Mouse (Mus musculus): Measurements from ENCODE around the gene Commd9. TPM values are rescaled to one million over a fixed set of nuclear protein-coding genes. Genes with fewer than 3 reads are reported as not detected.

Commd9 gene
- 62.7 and 64.6 TPM in 2 replicates for polyA plus RNA-seq (2014; fragmentation: Nextera tagmentation; extraction: Ambion mirVana)

- Histone ChIP-seq H3K36me3 (ENCODE audit: control insufficient read depth, insufficient read depth, low read length) (no peaks in the 10 kb centered on the region; the same call in 1 of the 2 replicates), H3K4me2 (replicated peaks; ENCODE audit: low read depth, low read length) (peak within 1 kb of the TSS; percentile 65), H3K9ac (replicated peaks; ENCODE audit: low read depth, low read length) (peak within 1 kb of the TSS; percentile 34; the same call in 1 of the 2 replicates), H3K27me3 (ENCODE audit: control insufficient read depth, insufficient read depth, low read length) (no peaks in the 10 kb centered on the region), H3K9me3 (ENCODE audit: control insufficient read depth, low read depth, low read length) (no peaks in the 10 kb centered on the region), H3K27ac (ENCODE audit: low read length) (no peak within 1 kb of the TSS), H3K4me1 (ENCODE audit: control insufficient read depth, insufficient read depth, low read length) (no peaks in the 10 kb centered on the region), H3K4me3 (ENCODE audit: low read depth, low read length) (peak within 1 kb of the TSS; percentile 62)
- peak; percentile 97 for ATAC-seq (ENCODE audit: insufficient number of reproducible peaks, insufficient read depth, low FRiP score, low read depth)
- 13% methylated on average over 22 of the region's 22 CpGs for WGBS
These were observed at the start of gene Commd9 for GRCm38 (mm10) chr2:101885768-101886438. TSS of gene Commd9 (plus strand) at chr2:101886247.

- no peaks in the 10 kb centered on the region for H3K4me1 ChIP-seq (ENCODE audit: control insufficient read depth, insufficient read depth, low read length)
- H3K4me2 ChIP-seq (replicated peaks; ENCODE audit: low read depth, low read length): no peak overlapping the region
- no peak overlapping the region for H3K4me3 ChIP-seq (ENCODE audit: low read depth, low read length)
- no peak overlapping the region for H3K9ac ChIP-seq (replicated peaks; ENCODE audit: low read depth, low read length)
- H3K9me3 ChIP-seq (ENCODE audit: control insufficient read depth, low read depth, low read length): no peaks in the 10 kb centered on the region
- ATAC-seq (ENCODE audit: insufficient number of reproducible peaks, insufficient read depth, low FRiP score, low read depth): no peak
- 84% methylated on average over 7 of the region's 7 CpGs for WGBS
- no peaks in the 10 kb centered on the region for H3K27me3 ChIP-seq (ENCODE audit: control insufficient read depth, insufficient read depth, low read length)
- H3K27ac ChIP-seq (ENCODE audit: low read length): no peak overlapping the region
- H3K36me3 ChIP-seq (ENCODE audit: control insufficient read depth, insufficient read depth, low read length): no peaks in the 10 kb centered on the region
These were observed 43.3 kb upstream of the Commd9 start for GRCm38 (mm10) chr2:101842756-101843155.

GRCm38 (mm10) chr2:101854792-101855191 lies 31.3 kb upstream of the Commd9 start:
- Histone ChIP-seq H3K4me2 (replicated peaks; ENCODE audit: low read depth, low read length) (no peak overlapping the region), H3K4me1 (ENCODE audit: control insufficient read depth, insufficient read depth, low read length) (no peaks in the 10 kb centered on the region), H3K9me3 (ENCODE audit: control insufficient read depth, low read depth, low read length) (no peaks in the 10 kb centered on the region), H3K27ac (ENCODE audit: low read length) (no peak overlapping the region), H3K4me3 (ENCODE audit: low read depth, low read length) (no peak overlapping the region), H3K36me3 (ENCODE audit: control insufficient read depth, insufficient read depth, low read length) (no peaks in the 10 kb centered on the region), H3K27me3 (ENCODE audit: control insufficient read depth, insufficient read depth, low read length) (no peaks in the 10 kb centered on the region), H3K9ac (replicated peaks; ENCODE audit: low read depth, low read length) (no peak overlapping the region)
- WGBS: 51% methylated on average over 7 of the region's 7 CpGs
- no peak; the same call in 1 of the 2 replicates for ATAC-seq (ENCODE audit: insufficient number of reproducible peaks, insufficient read depth, low FRiP score, low read depth)

GRCm38 (mm10) chr2:101856174-101856573 lies 29.9 kb upstream of the Commd9 start:
- no peak overlapping the region for H3K4me2 ChIP-seq (replicated peaks; ENCODE audit: low read depth, low read length)
- WGBS: 80% methylated on average over 9 of the region's 9 CpGs
- H3K4me3 ChIP-seq (ENCODE audit: low read depth, low read length): no peak overlapping the region
- H3K36me3 ChIP-seq (ENCODE audit: control insufficient read depth, insufficient read depth, low read length): no peaks in the 10 kb centered on the region
- no peaks in the 10 kb centered on the region for H3K27me3 ChIP-seq (ENCODE audit: control insufficient read depth, insufficient read depth, low read length)
- H3K9me3 ChIP-seq (ENCODE audit: control insufficient read depth, low read depth, low read length): no peaks in the 10 kb centered on the region
- H3K4me1 ChIP-seq (ENCODE audit: control insufficient read depth, insufficient read depth, low read length): no peaks in the 10 kb centered on the region
- H3K9ac ChIP-seq (replicated peaks; ENCODE audit: low read depth, low read length): no peak overlapping the region
- no peak for ATAC-seq (ENCODE audit: insufficient number of reproducible peaks, insufficient read depth, low FRiP score, low read depth)
- H3K27ac ChIP-seq (ENCODE audit: low read length): no peak overlapping the region

GRCm38 (mm10) chr2:101860920-101861485 lies 25.0 kb upstream of the Commd9 start:
- no peak overlapping the region for H3K4me3 ChIP-seq (ENCODE audit: low read depth, low read length)
- H3K9ac ChIP-seq (replicated peaks; ENCODE audit: low read depth, low read length): no peak overlapping the region
- no peaks in the 10 kb centered on the region for H3K9me3 ChIP-seq (ENCODE audit: control insufficient read depth, low read depth, low read length)
- no peaks in the 10 kb centered on the region for H3K27me3 ChIP-seq (ENCODE audit: control insufficient read depth, insufficient read depth, low read length)
- ATAC-seq (ENCODE audit: insufficient number of reproducible peaks, insufficient read depth, low FRiP score, low read depth): no peak
- 86% methylated on average over 3 of the region's 3 CpGs for WGBS
- H3K4me2 ChIP-seq (replicated peaks; ENCODE audit: low read depth, low read length): no peak overlapping the region
- H3K36me3 ChIP-seq (ENCODE audit: control insufficient read depth, insufficient read depth, low read length): no peaks in the 10 kb centered on the region
- H3K4me1 ChIP-seq (ENCODE audit: control insufficient read depth, insufficient read depth, low read length): peaks cover 3% of the 10 kb centered on the region; the same call in 1 of the 2 replicates
- no peak overlapping the region for H3K27ac ChIP-seq (ENCODE audit: low read length)

GRCm38 (mm10) chr2:101862219-101863123 lies 23.6 kb upstream of the Commd9 start:
- no peak for ATAC-seq (ENCODE audit: insufficient number of reproducible peaks, insufficient read depth, low FRiP score, low read depth)
- Histone ChIP-seq H3K4me3 (ENCODE audit: low read depth, low read length) (no peak overlapping the region), H3K4me1 (ENCODE audit: control insufficient read depth, insufficient read depth, low read length) (peaks cover 3% of the 10 kb centered on the region; the same call in 1 of the 2 replicates), H3K36me3 (ENCODE audit: control insufficient read depth, insufficient read depth, low read length) (no peaks in the 10 kb centered on the region), H3K9me3 (ENCODE audit: control insufficient read depth, low read depth, low read length) (no peaks in the 10 kb centered on the region), H3K27me3 (ENCODE audit: control insufficient read depth, insufficient read depth, low read length) (no peaks in the 10 kb centered on the region), H3K4me2 (replicated peaks; ENCODE audit: low read depth, low read length) (no peak overlapping the region), H3K27ac (ENCODE audit: low read length) (no peak overlapping the region), H3K9ac (replicated peaks; ENCODE audit: low read depth, low read length) (no peak overlapping the region)
- WGBS: 58% methylated on average over 15 of the region's 15 CpGs

- Histone ChIP-seq H3K4me1 (ENCODE audit: control insufficient read depth, insufficient read depth, low read length) (no peaks in the 10 kb centered on the region), H3K27me3 (ENCODE audit: control insufficient read depth, insufficient read depth, low read length) (no peaks in the 10 kb centered on the region), H3K9ac (replicated peaks; ENCODE audit: low read depth, low read length) (no peak overlapping the region), H3K4me3 (ENCODE audit: low read depth, low read length) (no peak overlapping the region), H3K27ac (ENCODE audit: low read length) (no peak overlapping the region), H3K36me3 (ENCODE audit: control insufficient read depth, insufficient read depth, low read length) (no peaks in the 10 kb centered on the region), H3K9me3 (ENCODE audit: control insufficient read depth, low read depth, low read length) (no peaks in the 10 kb centered on the region), H3K4me2 (replicated peaks; ENCODE audit: low read depth, low read length) (no peak overlapping the region)
- no peak for ATAC-seq (ENCODE audit: insufficient number of reproducible peaks, insufficient read depth, low FRiP score, low read depth)
- WGBS: 90% methylated on average over 4 of the region's 4 CpGs
These were observed 17.4 kb upstream of the Commd9 start for GRCm38 (mm10) chr2:101868683-101869082.

GRCm38 (mm10) chr2:101871179-101871578 lies 14.9 kb upstream of the Commd9 start:
- no peaks in the 10 kb centered on the region for H3K9me3 ChIP-seq (ENCODE audit: control insufficient read depth, low read depth, low read length)
- H3K36me3 ChIP-seq (ENCODE audit: control insufficient read depth, insufficient read depth, low read length): no peaks in the 10 kb centered on the region
- H3K4me1 ChIP-seq (ENCODE audit: control insufficient read depth, insufficient read depth, low read length): no peaks in the 10 kb centered on the region
- H3K4me2 ChIP-seq (replicated peaks; ENCODE audit: low read depth, low read length): 0 out of 2 replicates have a peak overlapping the region, but pooled peaks have one; percentile 21
- no peak overlapping the region for H3K27ac ChIP-seq (ENCODE audit: low read length)
- peak overlapping the region; percentile 33; the same call in 1 of the 2 replicates for H3K9ac ChIP-seq (replicated peaks; ENCODE audit: low read depth, low read length)
- H3K4me3 ChIP-seq (ENCODE audit: low read depth, low read length): no peak overlapping the region
- H3K27me3 ChIP-seq (ENCODE audit: control insufficient read depth, insufficient read depth, low read length): no peaks in the 10 kb centered on the region
- WGBS: 23% methylated on average over 14 of the region's 14 CpGs
- ATAC-seq (ENCODE audit: insufficient number of reproducible peaks, insufficient read depth, low FRiP score, low read depth): no peak
